Mouse (Mus musculus): ENCODE results near the gene Npl. TPM values are rescaled to one million over a fixed set of nuclear protein-coding genes. Genes with fewer than 3 reads are reported as not detected.

Npl gene
- polyA plus RNA-seq, 1 experiment from 2014 or later, result 27.9 TPM

Other genes starting within 250 kb of the Npl start
- 63.4 and 68.0 TPM in 2 replicates for gene Lamc1, start 217.3 kb downstream of the Npl start, polyA plus RNA-seq (2015; fragmentation: Nextera tagmentation; extraction: Ambion mirVana)
- gene Shcbp1l, start 124.9 kb downstream of the Npl start, polyA plus RNA-seq (2015; fragmentation: Nextera tagmentation; extraction: Ambion mirVana), result 0.30 TPM in 1 of 2 replicates, not detected in the other
- gene Dhx9, start 62.4 kb downstream of the Npl start, polyA plus RNA-seq (2015; fragmentation: Nextera tagmentation; extraction: Ambion mirVana), result 18.6 and 22.0 TPM in 2 replicates
- 0.32 and 0.50 TPM in 2 replicates for gene Rgs8, start 103.0 kb upstream of the Npl start, polyA plus RNA-seq (2015; fragmentation: Nextera tagmentation; extraction: Ambion mirVana)
- gene Rgs16, start 190.3 kb upstream of the Npl start, polyA plus RNA-seq (2015; fragmentation: Nextera tagmentation; extraction: Ambion mirVana), result 4.3 and 5.0 TPM in 2 replicates
- 13.7 TPM in 2 replicates for gene Rnasel, start 199.4 kb upstream of the Npl start, polyA plus RNA-seq (2015; fragmentation: Nextera tagmentation; extraction: Ambion mirVana)

Data from stomach, embryonic 16.5 days (tissue).